Mouse (Mus musculus): Measurements from ENCODE around the gene Mmd2. TPM values are rescaled to one million over a fixed set of nuclear protein-coding genes. Genes with fewer than 3 reads are reported as not detected.

Gene Mmd2
- polyA plus RNA-seq, 1 experiment, result 118 TPM

DNA sequence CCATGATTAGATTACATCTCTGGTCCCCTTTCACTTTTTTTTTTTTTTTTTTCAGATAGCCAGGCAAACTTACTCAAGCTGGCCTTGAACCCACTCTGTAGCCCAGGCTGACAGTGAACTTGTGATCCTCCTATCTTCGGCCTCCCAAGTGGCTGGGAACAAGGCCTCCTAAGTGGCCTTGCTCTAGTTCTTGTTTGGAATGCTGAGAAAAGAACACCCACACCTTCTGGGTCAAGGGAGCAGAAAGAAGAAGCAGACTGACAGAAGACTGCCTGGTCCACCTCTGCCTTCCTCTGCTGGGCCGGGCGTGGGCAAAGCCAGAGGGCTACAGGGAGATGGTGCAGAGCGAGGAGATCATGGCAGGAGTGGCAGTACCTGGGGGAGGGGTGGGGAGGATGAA lies 1.8 kb upstream of the Mmd2 start:
- DNase-seq (ENCODE audit: extremely low spot score in 1 of 2, low spot score in 1 of 2), result no peak

DNA sequence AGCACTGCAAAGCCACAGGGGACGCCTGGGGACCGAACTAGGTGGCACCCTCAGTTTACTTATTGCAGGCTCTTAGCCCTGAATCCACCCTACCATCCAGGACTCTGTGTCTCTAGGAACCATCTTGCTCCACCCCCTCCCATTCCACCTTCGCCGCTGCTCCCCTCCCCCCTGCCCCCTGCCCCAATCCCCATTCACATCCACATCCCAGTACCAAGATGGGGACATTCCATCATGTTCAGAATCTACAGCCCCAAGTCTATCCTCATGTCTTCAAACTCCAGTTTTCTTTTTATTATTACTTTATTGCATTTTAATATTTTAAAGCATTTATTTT lies 357 bp upstream of the Mmd2 start:
- no peak for DNase-seq (ENCODE audit: extremely low spot score in 1 of 2, low spot score in 1 of 2)

DNA sequence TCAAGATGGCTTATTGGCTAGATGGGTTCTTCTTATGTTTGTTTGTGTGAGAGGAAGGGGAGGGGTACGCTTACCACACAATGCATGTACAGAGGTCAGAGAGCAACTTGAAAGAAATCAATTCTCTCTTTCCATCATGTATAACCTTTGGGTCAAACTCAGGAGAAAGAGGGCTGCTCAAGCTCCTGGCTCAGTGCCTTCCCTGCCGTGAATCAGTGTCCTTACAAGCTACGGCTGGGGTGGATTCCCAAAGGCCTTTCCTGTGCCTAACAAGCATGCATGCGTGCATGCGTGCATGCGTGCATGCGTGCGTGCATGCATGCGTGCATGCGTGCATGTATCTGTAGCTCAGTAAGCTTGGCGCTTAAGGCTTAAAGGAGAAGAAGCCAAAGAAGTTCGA lies 3.3 kb downstream of the Mmd2 start:
- DNase-seq (ENCODE audit: extremely low spot score in 1 of 2, low spot score in 1 of 2), result no peak

DNA sequence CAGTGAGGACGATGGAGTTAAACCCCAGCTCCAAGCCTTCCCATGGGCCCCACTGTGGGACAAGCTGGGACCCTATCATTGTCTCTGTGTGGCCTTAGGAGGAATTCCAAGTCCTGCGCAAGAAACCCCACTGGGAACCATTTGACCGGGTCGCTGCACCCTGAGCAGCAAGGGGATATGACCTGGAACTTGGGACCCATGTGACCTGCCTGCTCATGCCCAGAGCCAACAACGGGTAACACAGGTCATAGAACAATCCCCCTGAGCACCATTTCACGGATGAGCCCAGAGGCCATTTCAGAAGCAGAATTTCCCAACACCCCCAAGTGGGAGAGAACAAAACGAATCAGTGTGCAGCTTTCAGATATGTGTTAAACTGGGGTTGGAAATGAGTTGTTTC lies 4.2 kb downstream of the Mmd2 start:
- DNase-seq (ENCODE audit: extremely low spot score in 1 of 2, low spot score in 1 of 2), result no peak

DNA sequence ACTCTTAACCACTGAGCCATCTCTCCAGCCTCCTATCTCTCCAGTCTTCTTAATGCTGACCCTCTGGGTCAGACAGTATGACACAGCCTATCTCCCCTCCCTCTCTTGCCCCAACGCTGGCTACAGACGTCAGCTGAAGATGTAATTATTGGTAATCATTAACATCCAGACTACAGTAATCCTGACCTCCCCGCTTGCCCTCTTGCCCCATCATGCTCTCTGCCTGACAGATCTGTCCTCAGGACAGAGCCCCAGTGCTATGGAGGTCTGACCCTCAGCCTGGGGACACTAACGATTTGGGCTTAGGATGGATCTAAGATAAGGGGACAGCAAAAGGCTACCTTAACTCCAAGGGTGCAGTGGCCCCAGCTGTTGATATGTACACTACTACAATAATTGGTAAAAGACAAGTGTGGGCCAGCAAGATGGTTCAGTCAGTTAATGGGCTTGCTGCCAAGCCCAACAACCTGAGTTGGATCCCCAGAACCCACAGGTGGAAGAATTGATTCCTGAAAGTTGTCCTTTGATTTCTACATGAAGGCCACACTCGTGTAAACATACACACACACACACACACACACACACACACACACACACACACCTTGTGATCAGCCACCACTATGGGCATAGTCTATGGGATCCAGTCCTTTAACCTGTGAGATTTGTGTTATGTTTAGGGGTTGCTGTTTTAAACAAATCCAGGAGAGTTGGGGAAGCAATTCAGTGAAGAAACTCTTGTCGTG lies 10.8 kb downstream of the Mmd2 start:
- no peak for DNase-seq (ENCODE audit: extremely low spot score in 1 of 2, low spot score in 1 of 2)

DNA sequence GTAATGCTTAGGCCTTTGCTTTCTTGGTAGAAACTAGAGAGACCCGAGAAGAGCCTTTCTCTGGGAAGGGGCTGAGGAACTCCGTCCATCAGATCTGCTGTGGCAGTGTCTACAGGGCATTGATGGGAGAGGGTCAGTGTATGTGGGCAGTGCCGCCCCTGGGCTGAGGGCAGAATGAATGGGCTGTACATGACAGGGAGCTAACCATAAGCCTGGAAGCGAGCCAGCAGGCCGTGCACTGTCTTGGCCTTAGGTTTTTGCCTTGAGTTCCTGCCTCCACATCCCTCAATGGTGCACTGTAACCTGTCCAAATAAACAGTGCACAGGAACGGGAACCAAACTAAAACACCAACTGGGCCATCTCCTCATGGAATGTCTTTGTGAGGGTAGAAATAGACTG lies 11.9 kb downstream of the Mmd2 start:
- DNase-seq (ENCODE audit: extremely low spot score in 1 of 2, low spot score in 1 of 2), result no peak

DNA sequence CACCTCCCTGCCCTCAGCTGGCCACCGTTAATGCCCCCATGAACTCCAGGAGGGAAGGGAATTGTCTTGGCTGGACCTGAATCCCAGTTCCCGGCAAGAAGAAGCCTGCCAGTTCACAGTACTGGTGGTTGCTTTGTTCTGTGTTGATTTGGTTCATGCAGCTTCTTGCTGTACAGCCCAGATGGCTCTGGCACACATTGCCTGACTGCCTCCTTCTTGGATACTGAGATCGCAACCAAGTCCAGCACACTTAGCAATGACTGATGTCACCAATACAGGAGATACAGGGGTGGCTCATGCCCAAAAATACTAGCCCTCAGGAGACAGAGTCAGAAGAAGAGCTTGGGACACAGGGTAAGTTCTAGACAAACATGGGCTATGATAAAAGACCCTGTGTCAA lies 12.9 kb downstream of the Mmd2 start:
- no peak for DNase-seq (ENCODE audit: extremely low spot score in 1 of 2, low spot score in 1 of 2)

DNA sequence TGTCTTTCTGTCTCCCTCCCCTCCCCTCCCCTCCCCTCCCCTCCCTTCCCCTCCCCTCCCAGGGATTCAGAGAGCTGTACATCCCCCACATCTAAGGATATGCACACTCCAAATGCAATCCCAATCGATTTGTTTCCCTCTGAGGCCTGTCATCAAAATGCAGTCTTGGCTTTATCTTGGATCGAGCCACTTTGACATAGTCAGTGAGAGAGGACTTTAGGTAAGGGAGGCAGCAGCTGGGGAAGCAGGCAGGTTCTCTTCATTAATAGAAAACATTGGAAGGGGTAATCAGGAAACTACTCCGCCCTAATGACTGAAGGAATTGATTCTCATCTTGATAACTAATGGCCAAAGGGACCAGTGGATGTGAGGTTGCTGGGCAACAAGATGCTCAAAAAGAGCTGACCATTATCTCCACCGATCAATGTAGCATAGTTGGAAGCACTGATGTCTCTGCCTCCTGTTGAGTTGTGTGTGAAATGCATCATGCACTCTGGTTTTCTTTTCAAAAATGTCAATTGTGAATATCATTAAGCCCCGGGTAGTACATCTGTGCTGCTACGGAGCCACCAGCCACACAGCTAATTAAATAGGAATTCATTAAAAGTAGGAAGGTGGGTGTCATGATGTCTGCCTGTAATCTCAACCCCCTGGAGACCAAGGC lies 17.5 kb downstream of the Mmd2 start:
- DNase-seq (ENCODE audit: extremely low spot score in 1 of 2, low spot score in 1 of 2), result no peak

DNA sequence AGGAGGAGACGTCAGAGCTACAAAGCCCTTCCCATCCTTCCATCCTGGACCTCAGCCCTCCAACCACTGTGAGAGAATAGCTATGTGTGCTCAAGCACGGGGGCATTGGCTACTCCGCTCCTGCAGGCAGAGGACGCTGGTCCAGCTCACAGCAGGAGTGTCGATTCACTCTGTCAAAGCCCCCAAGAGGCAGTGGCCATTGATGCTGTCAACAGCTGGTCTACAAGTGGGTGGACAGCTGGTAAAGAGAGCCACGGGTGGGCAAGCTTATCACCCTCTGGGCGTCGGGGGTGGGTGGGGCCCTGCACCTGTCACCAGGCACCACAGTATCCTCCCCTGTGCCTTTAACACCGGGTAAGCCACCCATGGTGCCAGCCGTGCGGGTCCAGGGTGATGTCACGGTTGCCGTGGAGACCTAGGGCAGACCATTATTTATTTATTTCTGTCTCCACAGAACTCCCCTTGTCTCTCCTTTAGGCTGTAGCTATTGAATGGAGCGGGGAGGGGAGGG lies 24.9 kb downstream of the Mmd2 start:
- DNase-seq (ENCODE audit: extremely low spot score in 1 of 2, low spot score in 1 of 2), result peak; percentile 50 to 62

DNA sequence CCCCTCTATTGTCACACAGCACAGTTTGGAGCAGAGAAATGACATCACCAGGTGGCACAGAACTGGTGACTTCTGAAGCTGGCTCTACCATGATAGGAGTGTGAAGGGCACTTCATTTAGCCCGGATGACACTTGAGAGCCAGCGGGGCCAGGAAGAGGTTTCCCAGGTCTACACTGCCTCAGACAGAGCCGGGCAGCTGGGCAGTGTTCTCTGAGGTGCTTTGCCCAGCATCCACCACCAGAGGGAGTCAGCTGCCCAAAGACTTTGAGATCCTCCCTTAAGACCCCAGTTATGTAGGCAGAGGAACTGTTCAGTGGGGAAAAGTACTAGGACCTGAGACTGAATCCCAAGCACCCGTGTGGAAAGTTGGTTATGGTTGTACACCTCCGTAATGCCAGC lies 27.1 kb downstream of the Mmd2 start:
- peak; percentile 37 to 84 for DNase-seq (ENCODE audit: extremely low spot score in 1 of 2, low spot score in 1 of 2)

DNA sequence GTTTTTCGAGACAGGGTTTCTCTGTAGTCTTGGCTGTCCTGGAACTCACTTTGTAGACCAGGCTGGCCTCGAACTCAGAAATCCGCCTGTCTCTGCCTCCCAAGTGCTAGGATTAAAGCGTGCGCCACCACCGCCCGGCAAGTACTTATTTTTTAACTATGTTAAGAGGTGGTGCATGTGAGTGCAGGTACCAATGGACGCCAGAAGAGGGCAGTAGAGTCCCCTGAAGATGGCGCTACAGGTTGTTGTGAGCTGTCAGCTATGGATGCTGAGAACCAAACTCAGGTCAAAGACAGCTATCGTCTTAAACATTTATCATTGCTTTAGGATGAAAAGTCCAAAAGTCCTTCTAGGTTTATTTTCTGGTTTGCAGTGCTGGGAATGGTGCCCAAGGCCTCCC lies 30.4 kb downstream of the Mmd2 start:
- DNase-seq (ENCODE audit: extremely low spot score in 1 of 2, low spot score in 1 of 2), result no peak

DNA sequence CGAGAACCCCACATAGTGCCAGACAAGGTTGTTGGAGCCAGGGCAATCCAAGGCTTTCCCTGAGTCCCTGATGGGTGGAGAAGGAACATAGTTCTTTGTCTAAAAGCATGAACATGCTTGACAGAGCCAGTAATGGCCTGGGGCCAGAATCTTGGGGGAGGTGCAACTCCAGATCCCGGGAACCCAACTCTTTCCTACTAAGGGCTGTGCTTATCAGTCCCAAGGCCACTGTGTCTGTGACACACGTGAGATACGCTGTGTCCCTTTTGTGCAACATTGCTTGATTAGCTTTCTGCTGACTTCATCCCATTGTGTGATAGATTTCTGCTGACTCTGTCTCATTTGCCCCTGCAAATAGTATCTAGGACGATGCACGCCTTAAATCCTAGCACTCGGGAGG lies 31.8 kb downstream of the Mmd2 start:
- DNase-seq (ENCODE audit: extremely low spot score in 1 of 2, low spot score in 1 of 2), result no peak

DNA sequence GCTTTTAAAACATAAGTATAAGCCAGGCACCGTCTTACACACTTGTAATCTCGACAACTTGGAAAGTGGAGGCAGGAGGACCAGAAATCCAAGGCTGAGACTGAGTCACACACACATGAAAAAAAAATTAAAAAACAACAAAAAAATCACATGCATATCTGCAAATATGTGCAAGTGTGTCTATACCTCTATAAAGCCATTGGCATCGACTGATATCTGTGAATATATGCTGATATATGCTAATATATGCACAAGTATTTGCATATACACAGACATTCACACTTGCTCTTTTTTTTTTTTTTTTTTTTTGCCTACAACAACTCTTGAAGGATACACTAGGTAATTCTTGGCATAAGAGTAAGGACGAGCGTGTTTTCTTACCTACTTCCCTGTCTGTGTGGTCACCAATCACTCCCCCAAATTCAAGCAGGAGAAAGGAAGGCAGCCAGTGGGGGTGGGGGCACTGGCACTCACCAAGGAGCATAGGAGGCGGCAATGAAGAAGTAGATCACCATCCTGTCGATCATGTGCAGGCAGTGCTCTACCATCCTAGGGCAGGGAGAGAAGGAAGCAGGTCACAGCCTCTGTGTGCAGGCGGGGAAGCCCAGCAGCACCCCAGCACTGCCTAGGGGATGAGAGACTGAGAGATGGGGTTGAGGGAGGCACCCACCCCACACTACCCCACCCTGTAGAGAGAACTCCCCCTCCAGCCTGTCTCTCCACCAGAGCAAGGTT lies 34.1 kb downstream of the Mmd2 start:
- no peak for DNase-seq (ENCODE audit: extremely low spot score in 1 of 2, low spot score in 1 of 2)

DNA sequence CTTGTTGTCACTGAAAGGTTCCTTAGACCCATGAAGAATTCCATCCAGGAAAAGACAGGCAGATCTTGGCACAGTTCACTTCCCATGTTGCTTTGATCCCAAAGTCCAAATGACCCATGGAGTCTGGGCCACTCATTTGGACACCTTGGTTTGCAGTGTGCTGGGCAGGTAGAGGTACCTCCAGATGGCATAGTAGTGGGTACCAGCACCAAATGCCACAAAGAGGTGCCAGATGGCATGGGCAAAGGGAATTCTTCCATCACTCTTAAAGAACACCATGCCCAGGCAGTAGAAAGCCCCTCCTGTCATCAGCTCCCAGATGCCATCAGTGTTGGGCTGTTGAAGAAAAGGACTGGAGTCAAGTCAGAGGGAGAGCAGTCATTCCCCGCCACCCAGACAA lies 44.0 kb downstream of the Mmd2 start:
- no peak for DNase-seq (ENCODE audit: extremely low spot score in 1 of 2, low spot score in 1 of 2)

DNA sequence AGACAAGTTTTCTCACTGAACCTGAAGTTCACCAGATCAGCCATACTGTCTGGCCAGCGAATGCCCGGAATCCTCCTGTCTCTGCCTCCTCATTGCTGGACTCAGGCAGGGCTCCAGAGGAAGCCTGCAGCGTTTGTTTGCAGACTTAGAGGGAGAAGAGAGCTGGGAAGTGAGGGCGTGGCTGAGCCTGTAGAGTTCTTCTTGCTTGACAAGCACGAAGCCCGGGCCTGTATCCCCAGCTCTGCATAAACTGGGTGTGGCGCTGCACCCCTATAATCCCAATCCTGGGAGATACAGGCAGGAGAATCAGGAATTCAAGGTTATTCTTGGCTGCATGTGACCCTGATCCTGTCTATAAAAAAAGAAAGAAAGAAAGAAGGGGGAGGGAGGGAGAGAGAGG lies 48.3 kb downstream of the Mmd2 start:
- DNase-seq (ENCODE audit: extremely low spot score in 1 of 2, low spot score in 1 of 2), result no peak

DNA sequence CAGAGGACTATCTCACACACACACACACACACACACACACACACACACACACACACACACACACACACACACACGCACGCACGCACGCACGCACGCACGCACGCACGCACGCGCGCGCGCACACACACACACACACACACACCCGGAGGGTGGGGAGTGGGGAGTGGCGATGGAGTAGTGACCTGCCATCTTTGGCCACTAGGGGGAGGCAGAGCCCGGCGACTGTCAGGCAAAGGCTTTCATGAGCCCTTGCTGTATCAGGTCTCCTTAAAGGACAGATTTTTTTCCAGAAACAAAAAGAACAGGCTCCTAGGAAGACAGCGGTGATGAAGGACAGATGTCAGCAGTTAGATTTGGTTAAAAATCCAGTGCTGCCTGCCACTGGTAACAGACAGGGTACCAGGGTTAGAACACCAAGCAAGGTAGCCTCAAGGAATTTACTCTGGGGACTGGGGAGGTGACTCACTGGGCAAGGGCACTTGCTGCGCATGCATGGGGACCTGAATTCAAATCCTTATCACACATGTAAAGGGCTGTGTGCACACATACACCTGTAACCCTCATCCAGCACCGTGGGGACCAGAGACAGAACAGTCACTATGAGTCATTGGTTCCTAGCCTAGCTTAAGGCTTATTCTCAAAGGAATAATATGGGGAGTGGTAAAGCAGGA lies 51.1 kb downstream of the Mmd2 start:
- peak; percentile 75 to 95 for DNase-seq (ENCODE audit: extremely low spot score in 1 of 2, low spot score in 1 of 2)

DNA sequence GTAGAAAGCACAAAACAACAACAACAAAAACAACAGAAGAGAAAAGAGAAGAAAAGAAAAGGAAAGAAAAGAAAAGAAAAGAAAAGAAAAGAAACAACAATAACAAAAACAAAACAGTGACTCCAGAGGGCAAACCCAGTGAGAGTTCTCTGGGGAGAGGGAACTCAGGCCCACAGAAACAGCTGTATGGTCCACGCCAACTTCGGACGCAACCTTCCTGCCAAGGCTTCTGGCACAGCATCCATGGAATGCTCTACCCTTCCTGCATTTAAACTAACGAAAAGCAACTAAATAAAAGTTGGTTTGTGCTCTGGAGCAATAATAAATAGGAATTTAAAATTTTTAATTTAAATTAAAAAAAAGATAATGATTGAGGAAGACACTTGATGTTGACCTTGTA lies 51.9 kb downstream of the Mmd2 start:
- DNase-seq (ENCODE audit: extremely low spot score in 1 of 2, low spot score in 1 of 2), result no peak

DNA sequence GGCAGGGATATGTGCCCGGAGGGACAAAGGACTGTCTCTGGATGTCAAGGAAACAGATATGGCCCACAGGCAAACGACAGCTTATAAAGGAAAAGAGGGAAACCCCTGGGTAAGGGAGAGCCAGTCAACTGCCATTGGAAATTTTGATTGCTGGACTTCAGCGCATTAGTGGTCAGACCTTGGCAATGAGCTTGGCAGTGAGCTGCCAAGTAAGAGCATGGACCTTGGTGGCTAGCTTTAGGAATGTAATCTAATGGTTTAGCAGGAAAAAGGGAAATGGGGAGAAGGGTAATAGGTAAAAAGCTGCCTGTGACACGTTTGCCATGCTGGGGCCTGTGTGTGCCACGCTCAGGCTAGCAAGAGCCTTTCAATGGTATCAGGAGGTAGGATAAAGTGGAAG lies 52.7 kb downstream of the Mmd2 start:
- DNase-seq (ENCODE audit: extremely low spot score in 1 of 2, low spot score in 1 of 2), result no peak

DNA sequence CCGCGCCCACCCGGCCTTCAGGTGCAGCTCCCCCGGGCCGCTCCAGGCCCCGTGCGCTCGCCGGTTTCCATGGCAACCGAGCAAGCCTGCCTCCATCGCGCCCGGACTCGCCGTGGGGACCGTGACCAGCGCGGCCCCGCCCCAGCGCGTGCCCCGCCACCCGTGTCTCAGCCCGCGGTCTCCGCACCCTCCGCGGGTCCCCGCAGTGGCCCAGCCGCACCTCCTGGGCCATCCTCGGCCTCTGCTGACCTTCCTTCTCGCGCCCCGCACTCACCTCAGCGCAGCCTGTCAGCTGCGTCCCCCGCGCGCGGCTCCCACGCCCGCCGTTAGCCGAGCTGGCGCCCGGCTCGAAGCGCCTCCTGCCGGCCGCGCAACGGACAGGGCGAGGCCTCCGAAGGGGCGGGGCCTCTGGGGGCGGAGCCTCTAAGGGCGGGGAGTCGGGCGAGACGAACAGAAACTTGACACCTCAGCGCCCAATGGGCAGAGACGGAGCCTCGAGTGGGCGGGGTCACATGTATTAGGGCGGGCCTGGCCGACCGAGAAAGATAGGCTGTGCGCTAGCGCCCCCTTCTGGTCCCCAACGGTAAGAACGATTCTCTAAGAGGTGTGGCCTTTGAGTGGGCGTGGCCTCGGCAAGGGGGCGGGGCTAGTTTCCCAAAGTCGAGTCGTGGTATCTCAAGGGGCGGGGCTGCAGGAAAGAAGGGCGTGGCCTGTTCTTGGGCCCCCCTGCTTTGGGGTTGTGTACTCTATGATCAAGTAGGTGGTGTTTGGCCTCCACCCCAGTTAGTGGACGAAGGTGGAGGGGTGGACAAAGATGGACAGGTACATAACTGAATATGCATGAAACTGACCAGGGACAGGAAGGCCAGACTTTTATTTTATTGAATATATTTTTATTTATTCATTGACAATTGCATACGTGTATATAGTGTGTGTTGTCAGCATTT lies 57.6 kb downstream of the Mmd2 start, which contains the start of gene Radil:
Gene Radil, minus strand, starts transcription at position 393 of the 947 bp plus-strand sequence.
- DNase-seq (ENCODE audit: extremely low spot score in 1 of 2, low spot score in 1 of 2), result peak; percentile 97 to 100
